Mouse (Mus musculus) ES-Bruce4 (cell line): ENCODE measurements at regions not wholly inside any gene's neighbourhood (a gene's known extent, or its start where the extent isn't known, plus 50 kb on each side); places are given as distances from the start of the nearest gene placed in this dataset.

Source experiments
- H3K27ac ChIP-seq: 2 replicates; pipeline ENCODE4 v1.5.1; 2012; ENCODE audit warnings: low read length, inconsistent platforms; ENCODE audit not compliant: insufficient read depth
- H3K27me3 ChIP-seq: 2 replicates; pipeline ENCODE4 v1.6.1; 2012; ENCODE audit warnings: mild to moderate bottlenecking, low read length, inconsistent platforms; ENCODE audit not compliant: control insufficient read depth, poor library complexity, insufficient read depth, severe bottlenecking
- H3K36me3 ChIP-seq: 2 replicates; pipeline ENCODE4 v1.6.1; 2012; ENCODE audit warnings: inconsistent platforms, mild to moderate bottlenecking, low read length, moderate library complexity; ENCODE audit not compliant: control insufficient read depth, poor library complexity, insufficient read depth, severe bottlenecking
- H3K4me1 ChIP-seq: one replicate; pipeline ENCODE4 v1.8.1; 2011; ENCODE audit warnings: low read length; ENCODE audit not compliant: control insufficient read depth, insufficient read depth
- H3K4me3 ChIP-seq: 2 replicates; pipeline ENCODE4 v1.5.1; 2011; ENCODE audit warnings: low read depth, mild to moderate bottlenecking, low read length
- H3K9ac ChIP-seq: 2 replicates; pipeline ENCODE4 v1.6.1; 2012; ENCODE audit warnings: low read depth, mild to moderate bottlenecking, inconsistent platforms; ENCODE audit not compliant: poor library complexity, severe bottlenecking
- H3K9me3 ChIP-seq: replicated peaks from 2 replicates; pipeline ENCODE4 v1.6.1; 2012; ENCODE audit warnings: mild to moderate bottlenecking, low read length, inconsistent platforms; ENCODE audit not compliant: control insufficient read depth, poor library complexity, insufficient read depth, severe bottlenecking
- CTCF ChIP-seq: IDR thresholded peaks from one replicate; pipeline ENCODE4 v1.8.1; 2011; ENCODE audit warnings: low read depth, low read length
- EP300 ChIP-seq: IDR thresholded peaks from 2 replicates; pipeline ENCODE4 v1.6.1; 2011; ENCODE audit warnings: low read depth, low read length; ENCODE audit not compliant: insufficient read depth
- POLR2A ChIP-seq: IDR thresholded peaks from one replicate; pipeline ENCODE4 v1.8.1; 2011; ENCODE audit warnings: low read length; ENCODE audit not compliant: insufficient read depth

DNA sequence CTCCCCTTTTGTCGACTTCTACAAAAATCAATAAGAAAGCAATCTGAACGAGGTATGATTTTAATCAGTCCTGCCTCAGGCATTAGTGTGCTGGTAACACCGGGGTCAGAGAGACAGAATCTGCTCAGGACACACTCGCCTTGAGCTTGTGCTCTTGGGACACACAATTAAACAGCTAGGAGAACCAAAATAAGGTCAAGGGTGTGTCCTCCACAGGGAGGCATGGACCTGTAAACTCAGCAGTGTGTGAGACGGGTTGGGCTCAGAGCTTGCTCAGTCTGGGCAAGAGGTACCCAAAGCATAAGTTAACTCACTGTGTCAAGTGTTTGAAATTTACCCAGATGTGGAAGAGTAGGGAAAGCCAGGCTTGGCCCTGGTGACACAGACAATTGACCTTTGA lies 107.9 kb upstream of the Dapk1 start:
- H3K27ac ChIP-seq, result no peak overlapping the region
- H3K4me1 ChIP-seq, result no peaks in the 10 kb centered on the region
- no peaks in the 10 kb centered on the region for H3K27me3 ChIP-seq
- H3K9me3 ChIP-seq, result no peaks in the 10 kb centered on the region
- no peaks in the 10 kb centered on the region for H3K36me3 ChIP-seq
- TF ChIP-seq EP300, result no peak
- TF ChIP-seq CTCF, result no peak
- H3K9ac ChIP-seq, result no peak overlapping the region
- H3K4me3 ChIP-seq, result no peak overlapping the region

DNA sequence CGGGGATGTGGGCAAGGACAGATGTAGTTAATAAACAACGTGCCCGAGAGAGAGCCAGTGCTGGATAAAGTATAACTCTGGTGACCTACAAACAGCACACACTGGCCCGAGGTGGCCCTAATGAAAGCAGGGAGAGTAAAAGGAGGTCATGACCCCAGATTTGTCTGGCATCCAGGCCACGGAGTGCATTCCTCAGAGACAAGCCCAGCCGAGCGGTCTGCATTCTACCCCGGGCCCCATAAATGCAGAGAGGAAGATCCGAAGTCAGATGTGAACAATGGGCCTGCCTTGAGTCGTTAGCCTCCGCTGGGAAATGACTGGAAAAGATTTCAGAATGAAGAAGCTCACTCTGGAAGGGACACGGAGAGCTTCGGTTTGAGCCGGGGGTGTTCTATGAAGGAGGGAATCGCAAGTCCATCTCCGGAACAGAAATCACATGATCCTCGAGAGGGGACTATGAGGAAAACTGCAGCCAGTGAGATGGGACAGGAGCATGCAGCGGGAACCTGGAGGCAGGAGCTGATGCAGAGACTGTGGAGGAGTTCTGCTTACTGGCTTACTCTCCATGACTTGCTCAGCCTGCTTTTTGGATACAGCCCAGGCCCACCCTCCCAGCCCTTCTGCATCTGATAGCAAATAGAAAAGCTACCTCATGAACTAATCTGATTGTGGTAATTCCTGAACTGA lies 103.9 kb upstream of the Dapk1 start:
- Histone ChIP-seq H3K9ac (no peak overlapping the region), H3K9me3 (no peaks in the 10 kb centered on the region), H3K27ac (no peak overlapping the region), H3K27me3 (no peaks in the 10 kb centered on the region), H3K36me3 (no peaks in the 10 kb centered on the region), H3K4me3 (no peak overlapping the region), H3K4me1 (no peaks in the 10 kb centered on the region)
- no peak for TF ChIP-seq CTCF
- no peak for TF ChIP-seq POLR2A

DNA sequence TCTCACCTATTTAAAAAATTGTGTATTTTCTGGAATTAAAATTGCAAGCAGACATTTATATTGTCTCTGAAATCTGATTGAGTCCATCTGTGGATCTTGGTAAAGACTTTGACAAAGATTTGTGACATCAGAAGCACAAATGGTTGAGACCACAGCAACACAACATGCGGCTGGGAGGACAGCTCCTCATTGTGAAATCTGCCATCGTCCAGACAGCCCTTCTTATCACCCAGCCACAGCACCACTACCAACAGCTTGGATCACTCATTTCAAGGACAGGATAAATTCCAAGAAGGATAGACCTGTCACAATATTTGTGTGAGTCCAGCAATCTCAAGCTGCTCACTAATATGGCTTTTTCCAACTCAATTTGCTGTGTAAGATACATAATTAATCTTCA lies 97.6 kb upstream of the Dapk1 start:
- H3K27me3 ChIP-seq, result no peaks in the 10 kb centered on the region
- H3K27ac ChIP-seq, result no peak overlapping the region
- TF ChIP-seq EP300 (no peak), CTCF (no peak), POLR2A (no peak)
- H3K4me1 ChIP-seq, result no peaks in the 10 kb centered on the region
- no peak overlapping the region for H3K4me3 ChIP-seq
- no peaks in the 10 kb centered on the region for H3K36me3 ChIP-seq
- H3K9ac ChIP-seq, result no peak overlapping the region
- H3K9me3 ChIP-seq, result no peaks in the 10 kb centered on the region

DNA sequence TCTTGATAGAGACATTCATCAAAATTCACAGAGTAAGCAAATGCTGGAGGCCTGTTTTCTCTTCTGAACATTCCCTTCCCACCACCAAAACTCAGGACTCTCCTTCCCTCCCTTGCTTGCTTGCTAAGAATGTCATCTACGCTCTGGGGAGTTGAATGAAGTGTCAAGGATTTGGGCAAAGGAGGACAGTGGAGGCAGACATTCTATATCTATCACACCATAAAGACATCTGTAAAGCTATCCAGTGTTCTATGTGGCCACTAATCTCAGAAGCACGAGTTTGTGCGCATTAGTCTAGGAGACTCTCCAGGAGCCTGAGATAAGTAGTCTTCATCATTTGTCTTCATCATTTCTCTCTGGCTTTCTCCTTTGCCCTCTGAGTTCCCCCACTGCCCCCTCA lies 94.1 kb upstream of the Dapk1 start:
- no peaks in the 10 kb centered on the region for H3K4me1 ChIP-seq
- no peaks in the 10 kb centered on the region for H3K27me3 ChIP-seq
- no peak overlapping the region for H3K9ac ChIP-seq
- H3K4me3 ChIP-seq, result no peak overlapping the region
- H3K27ac ChIP-seq, result no peak overlapping the region
- H3K36me3 ChIP-seq, result no peaks in the 10 kb centered on the region
- no peaks in the 10 kb centered on the region for H3K9me3 ChIP-seq
- no peak for TF ChIP-seq CTCF
- no peak for TF ChIP-seq POLR2A
- TF ChIP-seq EP300, result no peak

DNA sequence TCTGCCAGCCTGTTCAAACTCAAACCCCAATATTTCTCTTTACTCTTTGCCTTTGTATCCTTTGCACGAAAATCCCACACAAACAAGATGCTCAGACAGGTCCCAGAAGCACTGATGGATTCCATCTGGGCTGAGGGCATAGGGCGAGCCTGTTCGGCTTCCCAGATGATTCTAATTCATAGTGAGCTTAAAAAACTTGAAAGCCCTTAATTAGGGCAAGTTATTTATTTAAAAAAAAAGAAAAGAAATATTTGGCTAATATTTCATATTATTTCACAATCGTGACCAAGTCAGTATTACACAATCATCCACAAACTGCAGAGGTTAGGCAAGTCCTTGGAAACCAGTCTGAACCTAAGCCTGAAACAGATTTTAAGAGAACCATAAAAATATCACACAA lies 93.7 kb upstream of the Dapk1 start:
- Histone ChIP-seq H3K9ac (no peak overlapping the region), H3K9me3 (no peaks in the 10 kb centered on the region), H3K4me3 (no peak overlapping the region), H3K36me3 (no peaks in the 10 kb centered on the region), H3K4me1 (no peaks in the 10 kb centered on the region), H3K27ac (no peak overlapping the region), H3K27me3 (no peaks in the 10 kb centered on the region)
- TF ChIP-seq POLR2A (no peak), CTCF (no peak), EP300 (no peak)

DNA sequence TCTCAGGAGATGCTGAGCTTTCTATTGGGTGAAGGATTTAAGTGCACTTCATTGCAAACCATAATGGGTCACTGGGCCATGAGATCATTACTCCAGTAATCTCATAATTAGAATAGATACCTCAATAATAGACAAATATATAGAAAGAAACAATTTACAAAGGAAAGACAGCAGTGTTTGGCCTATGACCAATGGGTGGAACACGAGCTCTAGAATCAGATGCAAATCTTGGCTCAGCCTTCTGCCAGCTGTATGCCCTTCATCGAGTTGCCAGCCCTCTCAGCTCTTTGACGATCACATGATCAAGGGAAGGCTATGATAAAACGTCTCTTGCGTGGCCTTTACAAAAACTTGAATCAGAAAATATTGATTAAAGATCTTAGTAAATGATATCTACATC lies 92.9 kb upstream of the Dapk1 start:
- H3K4me1 ChIP-seq, result no peaks in the 10 kb centered on the region
- no peak for TF ChIP-seq CTCF
- no peak for TF ChIP-seq EP300
- no peak for TF ChIP-seq POLR2A

More for the DNA sequence above, 92.9 kb upstream of the Dapk1 start:
- Histone ChIP-seq H3K9me3 (no peaks in the 10 kb centered on the region), H3K4me3 (no peak overlapping the region), H3K27ac (no peak overlapping the region), H3K27me3 (no peaks in the 10 kb centered on the region), H3K9ac (no peak overlapping the region), H3K36me3 (no peaks in the 10 kb centered on the region)
